Mouse (Mus musculus) liver, embryonic 14.5 days (tissue): ENCODE results near the gene Arhgap17. TPM values are rescaled to one million over a fixed set of nuclear protein-coding genes. Genes with fewer than 3 reads are reported as not detected.

Experiments
- ATAC-seq: fragments of 200-750 bp; cut with Nextera tagmentation; 2 replicates; pipeline ENCODE4 v1.8.0; 2017; ENCODE audit warnings: moderate number of reproducible peaks, mild to moderate bottlenecking, moderate library complexity; ENCODE audit not compliant: insufficient read depth
- DNase-seq, 3 experiments: peaks; one replicate each; pipeline ENCODE4 v3.0.0-alpha.2; 2012 to 2013; ENCODE audit warnings: low read depth in 3 of 3, low spot score in 3 of 3
- H3K27ac ChIP-seq: fragments of 300-500 bp; sonication (generic); 2 replicates; pipeline ENCODE4 v1.5.1; 2014; ENCODE audit warnings: moderate library complexity, mild to moderate bottlenecking, control low read depth, inconsistent platforms
- H3K27me3 ChIP-seq: fragments of 300-500 bp; sonication (generic); 2 replicates; pipeline ENCODE4 v1.6.1; 2014; ENCODE audit warnings: mild to moderate bottlenecking, low read length, moderate library complexity; ENCODE audit not compliant: control insufficient read depth, insufficient read depth
- H3K36me3 ChIP-seq: fragments of 300-500 bp; sonication (generic); replicated peaks from 2 replicates; pipeline ENCODE4 v1.6.1; 2014; ENCODE audit warnings: low read depth; ENCODE audit not compliant: control insufficient read depth, insufficient read depth
- H3K4me1 ChIP-seq, 2 experiments: fragments of 200-500 bp in 1 of 2; fragments of 300-500 bp in 1 of 2; sonication (generic) in 1 of 2; replicated peaks; 2 replicates each; pipeline ENCODE4 v1.6.1; 2012 to 2014; ENCODE audit warnings: antibody characterized with exemption in 1 of 2, inconsistent platforms in 1 of 2, low read length in 1 of 2; ENCODE audit not compliant: control insufficient read depth in 2 of 2, insufficient read depth in 2 of 2
- H3K4me2 ChIP-seq: fragments of 300-500 bp; sonication (generic); 2 replicates; pipeline ENCODE4 v1.6.1; 2014; ENCODE audit warnings: low read depth, mild to moderate bottlenecking, control low read depth, moderate library complexity
- H3K4me3 ChIP-seq, 2 experiments: fragments of 200-500 bp in 1 of 2; fragments of 300-500 bp in 1 of 2; sonication (generic) in 1 of 2; 2 replicates each; pipeline ENCODE4 v1.5.1; 2012 to 2014; ENCODE audit warnings: low read depth in 2 of 2, low read length in 2 of 2, mild to moderate bottlenecking in 2 of 2, control low read depth in 1 of 2, inconsistent platforms in 1 of 2, moderate library complexity in 1 of 2; ENCODE audit not compliant: insufficient read depth in 1 of 2
- H3K9ac ChIP-seq: fragments of 300-500 bp; sonication (generic); replicated peaks from 2 replicates; pipeline ENCODE4 v1.6.1; 2014; ENCODE audit warnings: mild to moderate bottlenecking, control low read depth, moderate library complexity
- H3K9me3 ChIP-seq: fragments of 300-500 bp; sonication (generic); 2 replicates; pipeline ENCODE4 v1.6.1; 2016; ENCODE audit warnings: low read length, mixed read lengths; ENCODE audit not compliant: control insufficient read depth
- CTCF ChIP-seq: IDR thresholded peaks from 2 replicates; pipeline ENCODE4 v1.5.1; 2016; ENCODE audit warnings: antibody characterized with exemption, low read depth, control low read depth
- EP300 ChIP-seq: IDR thresholded peaks from 2 replicates; pipeline ENCODE4 v1.6.1; 2016; ENCODE audit warnings: antibody characterized with exemption, low read depth
- WGBS: fragments of 180-500 bp; shearing (Covaris S2); extraction: QIAGEN DNeasy Blood & Tissue Kit; methylation state at CpG from one replicate; pipeline ENCODE4 v1.1.7; 2014; ENCODE audit not compliant: insufficient replicate concordance; 5-methylcytosine and 5-hydroxymethylcytosine counted together
- polyA plus RNA-seq, 2 experiments: library from polyadenylated mRNA; depleted of rRNA in 1 of 2; stranded (reverse) in 1 of 2; unstranded in 1 of 2; fragments of >200 nt; fragmentation: Nextera tagmentation in 1 of 2; extraction: Ambion mirVana in 1 of 2; gene quantifications; 2 replicates each; pipeline versions ENCODE4 v1.2.1 to v1.2.3; 2012 to 2014

The Arhgap17 gene
- polyA plus RNA-seq, 2 experiments, result 10.2 to 10.9 TPM

DNA sequence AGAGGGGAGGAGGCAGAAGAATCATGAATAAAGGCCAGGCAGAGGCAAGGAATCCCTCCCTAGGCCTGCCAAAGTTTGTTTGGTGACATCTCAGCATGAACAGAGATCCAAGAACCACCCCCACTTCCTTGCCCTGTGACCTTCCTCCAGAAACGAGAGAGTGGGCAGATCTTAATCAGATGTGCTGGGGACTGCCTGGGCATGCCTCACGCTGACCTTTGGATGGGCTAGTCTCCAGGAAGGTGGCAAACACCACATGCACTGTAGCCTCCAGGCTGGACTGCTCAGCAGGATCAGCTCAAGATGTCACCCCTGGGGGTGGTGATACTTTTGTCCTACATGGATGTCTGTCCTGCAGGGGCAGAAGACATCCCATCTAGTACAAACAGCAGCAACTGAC is 121.5 kb downstream of the Arhgap17 start:
- Histone ChIP-seq H3K27ac (no peak overlapping the region), H3K27me3 (no peaks in the 10 kb centered on the region), H3K4me3 (no peak overlapping the region), H3K36me3 (no peaks in the 10 kb centered on the region), H3K4me2 (no peak overlapping the region), H3K9me3 (no peaks in the 10 kb centered on the region), H3K4me1 (peaks cover 0 to 16% of the 10 kb centered on the region in 2 experiments; a peak in 2 of 4 replicates), H3K9ac (no peak overlapping the region)
- no peak for TF ChIP-seq CTCF
- TF ChIP-seq EP300, result no peak
- DNase-seq (no peak), ATAC-seq (no peak)
- 28% methylated on average over 2 of the region's 2 CpGs for WGBS

DNA sequence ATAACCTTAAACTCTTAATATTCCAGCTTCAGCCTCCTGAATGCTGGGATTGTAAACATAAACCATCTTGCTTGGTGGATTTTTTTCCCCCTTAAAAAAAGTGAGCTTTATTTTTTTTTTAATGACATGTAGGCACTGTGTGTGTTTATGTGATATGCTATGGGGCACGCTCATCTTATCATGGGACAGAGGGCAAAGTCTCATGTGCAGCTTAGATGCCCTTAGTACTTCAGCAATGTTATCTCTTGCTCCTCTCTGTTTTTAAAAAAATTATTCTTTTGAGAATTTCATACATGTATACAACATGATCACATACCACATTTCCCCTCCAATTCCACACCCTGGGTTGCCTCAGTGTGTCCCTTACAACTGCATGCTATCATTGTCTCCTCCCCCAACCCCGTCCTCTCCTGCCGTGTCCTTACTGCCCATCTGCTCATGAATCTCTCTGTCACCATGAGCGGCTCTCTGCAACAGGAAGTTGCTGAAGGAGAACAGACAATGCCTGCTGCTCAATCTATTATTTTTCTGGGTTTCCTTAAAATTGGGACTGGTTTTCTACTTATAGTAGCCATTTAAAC is 123.1 kb downstream of the Arhgap17 start:
- Histone ChIP-seq H3K27ac (no peak overlapping the region), H3K27me3 (no peaks in the 10 kb centered on the region), H3K9ac (no peak overlapping the region), H3K4me1 (peaks cover 0 to 16% of the 10 kb centered on the region in 2 experiments; a peak in 2 of 4 replicates), H3K9me3 (no peaks in the 10 kb centered on the region), H3K4me2 (no peak overlapping the region), H3K4me3 (no peak overlapping the region), H3K36me3 (no peaks in the 10 kb centered on the region)
- no peak for DNase-seq
- WGBS, result 12% methylated on average over 4 of the region's 4 CpGs
- no peak for TF ChIP-seq CTCF
- peak; percentile 31 for TF ChIP-seq EP300
- ATAC-seq, result peak; percentile 71; the same call in 1 of the 2 replicates

DNA sequence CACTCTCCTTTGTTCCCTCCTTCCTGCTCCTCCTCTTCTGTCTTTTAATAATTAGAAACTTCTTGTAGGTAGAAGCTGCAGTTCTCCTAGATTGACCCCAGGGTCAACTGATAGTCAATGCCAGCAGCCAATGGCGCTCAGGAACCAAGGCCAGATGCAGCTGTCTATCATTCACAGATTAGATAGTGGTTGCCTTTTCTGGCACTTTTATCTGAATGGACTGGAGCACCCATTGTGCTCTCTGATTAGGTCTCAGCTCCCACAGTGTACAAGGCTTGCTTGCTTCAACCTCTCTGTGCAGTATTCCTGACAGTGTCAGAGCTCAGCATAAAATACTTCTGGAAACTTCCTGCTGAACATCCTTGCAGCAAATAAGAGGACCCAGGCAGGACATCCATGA is 124.9 kb downstream of the Arhgap17 start:
- peak; percentile 69 for ATAC-seq

DNA sequence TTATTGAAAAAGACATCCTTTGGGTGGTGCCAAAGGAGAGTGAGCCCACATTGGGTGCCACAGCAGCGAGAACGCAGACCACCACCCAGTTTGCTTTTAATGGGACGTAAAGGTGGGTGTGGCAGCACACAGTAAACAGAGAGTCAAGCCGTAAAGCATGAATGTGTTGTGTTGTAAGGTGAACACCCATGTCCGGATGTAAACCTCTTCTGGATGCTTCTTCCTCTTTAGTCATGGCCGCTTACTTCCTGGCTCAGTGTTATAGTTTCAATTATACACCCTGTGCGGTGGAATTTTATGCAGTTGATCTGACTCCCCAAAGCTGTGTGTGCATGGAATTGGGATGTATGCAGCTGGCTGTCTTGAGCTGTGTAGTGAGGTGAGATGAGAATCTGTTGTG is 127.5 kb downstream of the Arhgap17 start:
- Histone ChIP-seq H3K9me3 (no peaks in the 10 kb centered on the region), H3K4me3 (no peak overlapping the region), H3K27ac (no peak overlapping the region), H3K4me2 (no peak overlapping the region), H3K36me3 (no peaks in the 10 kb centered on the region), H3K4me1 (peaks cover 0 to 14% of the 10 kb centered on the region in 2 experiments; a peak in 2 of 4 replicates), H3K9ac (no peak overlapping the region), H3K27me3 (no peaks in the 10 kb centered on the region)
- 66% methylated on average over 7 of the region's 7 CpGs for WGBS
- no peak for TF ChIP-seq CTCF
- TF ChIP-seq EP300, result no peak
- ATAC-seq (no peak), DNase-seq (no peak)

More for the DNA sequence above, 124.9 kb downstream of the Arhgap17 start:
- 27% methylated on average over 1 of the region's 1 CpGs for WGBS
- peaks cover 0 to 16% of the 10 kb centered on the region in 2 experiments; a peak in 2 of 4 replicates for H3K4me1 ChIP-seq
- no peaks in the 10 kb centered on the region for H3K27me3 ChIP-seq
- H3K27ac ChIP-seq, result no peak overlapping the region
- DNase-seq, result no peak
- no peaks in the 10 kb centered on the region for H3K36me3 ChIP-seq
- H3K4me2 ChIP-seq, result no peak overlapping the region
- TF ChIP-seq CTCF, result no peak
- TF ChIP-seq EP300, result peak; percentile 27; the same call in 1 of the 2 replicates
- H3K4me3 ChIP-seq, result no peak overlapping the region
- H3K9me3 ChIP-seq, result no peaks in the 10 kb centered on the region
- no peak overlapping the region for H3K9ac ChIP-seq

DNA sequence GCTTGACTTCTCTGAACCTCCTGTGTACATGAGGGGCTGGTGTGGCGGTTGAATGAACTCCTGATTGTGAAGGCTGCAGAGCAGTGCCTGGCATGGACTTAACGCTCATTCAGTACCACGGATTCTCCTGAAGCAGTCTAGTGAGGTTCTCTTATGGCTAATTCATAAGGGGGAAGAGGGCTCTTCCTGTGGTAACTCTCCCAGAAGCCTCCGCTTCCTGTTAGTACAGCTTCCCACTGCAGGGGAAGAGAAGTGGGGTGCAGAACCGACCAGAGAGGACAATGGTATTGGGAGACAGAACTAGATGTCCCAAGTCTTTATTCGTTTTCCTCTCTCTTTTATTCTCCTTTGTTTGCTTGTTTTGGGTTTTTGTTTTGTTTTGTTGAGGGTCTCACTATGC is 129.7 kb downstream of the Arhgap17 start:
- no peak overlapping the region for H3K27ac ChIP-seq
- no peaks in the 10 kb centered on the region for H3K9me3 ChIP-seq
- WGBS, result 16% methylated on average over 6 of the region's 6 CpGs
- H3K4me3 ChIP-seq, result no peak overlapping the region
- H3K4me2 ChIP-seq, result no peak overlapping the region
- no peak for TF ChIP-seq EP300
- TF ChIP-seq CTCF, result no peak
- DNase-seq, result no peak
- no peak for ATAC-seq
- no peaks in the 10 kb centered on the region for H3K36me3 ChIP-seq
- peaks cover 0 to 6% of the 10 kb centered on the region in 2 experiments; a peak in 2 of 4 replicates for H3K4me1 ChIP-seq
- no peaks in the 10 kb centered on the region for H3K27me3 ChIP-seq
- H3K9ac ChIP-seq, result no peak overlapping the region
